Mouse (Mus musculus): Measurements from ENCODE around the gene Slc44a1. TPM values are rescaled to one million over a fixed set of nuclear protein-coding genes. Genes with fewer than 3 reads are reported as not detected.

The Slc44a1 gene
- polyA plus RNA-seq, 1 experiment from 2014 or later, result 19.5 TPM

GRCm38 (mm10) chr4:53638549-53639123, 198.4 kb downstream of the Slc44a1 start:
- Histone ChIP-seq H3K9me3 (replicated peaks; ENCODE audit: control insufficient read depth, low read length) (peaks cover 3% of the 10 kb centered on the region; the same call in 1 of the 2 replicates), H3K4me3 (ENCODE audit: low read depth, low read length) (no peak overlapping the region), H3K36me3 (ENCODE audit: control insufficient read depth, insufficient read depth, low read length) (0 out of 2 replicates have a peak, but pooled peaks cover 2% of the 10 kb centered on the region), H3K4me2 (no peak overlapping the region), H3K27ac (ENCODE audit: low read depth, low read length) (no peak overlapping the region), H3K27me3 (ENCODE audit: control insufficient read depth, insufficient read depth, low read length) (no peaks in the 10 kb centered on the region), H3K4me1 (ENCODE audit: control insufficient read depth, insufficient read depth, low read length) (0 out of 2 replicates have a peak, but pooled peaks cover 6% of the 10 kb centered on the region), H3K9ac (ENCODE audit: low read depth, low read length) (no peak overlapping the region)
- 56% methylated on average over 7 of the region's 7 CpGs for WGBS (ENCODE audit: insufficient replicate concordance)
- ATAC-seq (replicated peaks; ENCODE audit: insufficient number of reproducible peaks, low FRiP score, low TSS enrichment), result no peak

GRCm38 (mm10) chr4:53658029-53658428, 217.8 kb downstream of the Slc44a1 start:
- Histone ChIP-seq H3K36me3 (ENCODE audit: control insufficient read depth, insufficient read depth, low read length) (peaks cover 5% of the 10 kb centered on the region; the same call in 1 of the 2 replicates), H3K27me3 (ENCODE audit: control insufficient read depth, insufficient read depth, low read length) (no peaks in the 10 kb centered on the region), H3K4me1 (ENCODE audit: control insufficient read depth, insufficient read depth, low read length) (0 out of 2 replicates have a peak, but pooled peaks cover 7% of the 10 kb centered on the region), H3K9me3 (replicated peaks; ENCODE audit: control insufficient read depth, low read length) (no peaks in the 10 kb centered on the region), H3K9ac (ENCODE audit: low read depth, low read length) (no peak overlapping the region), H3K4me2 (no peak overlapping the region), H3K4me3 (ENCODE audit: low read depth, low read length) (no peak overlapping the region), H3K27ac (ENCODE audit: low read depth, low read length) (no peak overlapping the region)
- 67% methylated on average over 3 of the region's 3 CpGs for WGBS (ENCODE audit: insufficient replicate concordance)
- ATAC-seq (replicated peaks; ENCODE audit: insufficient number of reproducible peaks, low FRiP score, low TSS enrichment), result no peak

- Histone ChIP-seq H3K9me3 (replicated peaks; ENCODE audit: control insufficient read depth, low read length) (no peaks in the 10 kb centered on the region), H3K36me3 (ENCODE audit: control insufficient read depth, insufficient read depth, low read length) (no peaks in the 10 kb centered on the region), H3K27me3 (ENCODE audit: control insufficient read depth, insufficient read depth, low read length) (no peaks in the 10 kb centered on the region), H3K4me2 (no peak overlapping the region), H3K9ac (ENCODE audit: low read depth, low read length) (no peak overlapping the region), H3K4me1 (ENCODE audit: control insufficient read depth, insufficient read depth, low read length) (0 out of 2 replicates have a peak, but pooled peaks cover 7% of the 10 kb centered on the region), H3K4me3 (ENCODE audit: low read depth, low read length) (no peak overlapping the region), H3K27ac (ENCODE audit: low read depth, low read length) (no peak overlapping the region)
- no peak for ATAC-seq (replicated peaks; ENCODE audit: insufficient number of reproducible peaks, low FRiP score, low TSS enrichment)
These were observed 220.5 kb downstream of the Slc44a1 start for GRCm38 (mm10) chr4:53660711-53661110.

Other genes with a start within 250 kb of the Slc44a1 start
- gene Fsd1l, start 191.1 kb downstream of the Slc44a1 start, polyA plus RNA-seq (2014; fragmentation: Nextera tagmentation; extraction: Ambion mirVana), result 6.4 and 11.6 TPM in 2 replicates

All from heart, embryonic 11.5 days (tissue).